Mouse (Mus musculus) ES-E14 (cell line): ENCODE results near the gene Slc15a4.

Experiments
- CHD2 ChIP-seq: IDR thresholded peaks from 2 replicates; pipeline ENCODE4 v1.6.1; 2014; ENCODE audit warnings: mild to moderate bottlenecking, low read depth, low read length, inconsistent platforms
- HCFC1 ChIP-seq: IDR thresholded peaks from 2 replicates; pipeline ENCODE4 v1.6.1; 2012; ENCODE audit warnings: low read length, inconsistent platforms, borderline replicate concordance; ENCODE audit not compliant: insufficient read depth
- ZC3H11A ChIP-seq: IDR thresholded peaks from 2 replicates; pipeline ENCODE4 v1.6.1; 2012; ENCODE audit warnings: low read depth, mild to moderate bottlenecking, inconsistent platforms, low read length, borderline replicate concordance
- ZNF384 ChIP-seq: IDR thresholded peaks from 2 replicates; pipeline ENCODE4 v1.6.1; 2012; ENCODE audit warnings: low read depth, low read length, inconsistent platforms

GRCm38 (mm10) chr5:127640359-127640758 is 7.7 kb upstream of the Slc15a4 start:
- TF ChIP-seq ZC3H11A (no peak), HCFC1 (no peak), CHD2 (no peak), ZNF384 (no peak)
